Mouse (Mus musculus): ENCODE results near the gene Dnah11.

DNA sequence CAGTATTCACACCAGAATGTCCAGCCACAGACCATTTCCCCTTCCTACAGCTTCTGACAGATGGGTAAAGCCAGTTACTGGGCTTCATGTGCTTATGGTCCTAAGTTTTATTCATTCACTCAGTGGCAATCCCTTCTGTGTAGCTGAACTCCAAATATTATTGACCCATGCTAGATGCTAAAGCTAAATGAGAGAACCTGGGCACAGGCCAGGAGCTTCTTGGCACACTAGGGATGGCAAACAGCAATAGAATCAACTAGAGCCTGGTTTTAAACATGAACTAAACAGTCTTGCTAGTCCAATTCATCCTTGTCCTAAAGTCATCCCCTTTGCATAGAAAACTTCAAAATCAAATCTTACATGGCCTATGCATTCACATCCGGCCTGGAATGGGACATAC lies 113.6 kb downstream of the Dnah11 start:
- TF ChIP-seq CTCF (conservative IDR thresholded peaks at IDR 0.05; ENCODE audit: low read length) = no peak
- TF ChIP-seq NANOG (IDR thresholded peaks at IDR 0.05; ENCODE audit: borderline replicate concordance, low read length) = no peak

Data from E14TG2a.4 (cell line).